Mouse (Mus musculus): Measurements from ENCODE around the gene Lrrc27. TPM values are rescaled to one million over a fixed set of nuclear protein-coding genes. Genes with fewer than 3 reads are reported as not detected.
A peak's percentile ranks its signal among the peaks of the same experiment; 100 is the strongest.

The Lrrc27 gene
- total and polyA plus RNA-seq, 3 experiments, result 0.21 TPM; not detected in 2

- Histone ChIP-seq H3K9ac (ENCODE audit: insufficient read depth, low read depth) (no peak overlapping the region), H3K36me3 (replicated peaks in 1 of 2; ENCODE audit: control insufficient read depth in 1 of 2, insufficient read depth in 1 of 2, low read length in 1 of 2) (no peaks in the 10 kb centered on the region), H3K4me2 (ENCODE audit: insufficient read depth, low read depth, poor library complexity, severe bottlenecking) (no peak overlapping the region), H3K27me3 (replicated peaks) (peaks cover 61% of the 10 kb centered on the region), H3K27ac (ENCODE audit: insufficient read depth, low read depth) (no peak overlapping the region), H3K9me3 (replicated peaks; ENCODE audit: low read length) (no peaks in the 10 kb centered on the region), H3K4me1 (ENCODE audit: control insufficient read depth in 1 of 2, insufficient read depth in 2 of 2) (peaks cover 0 to 6% of the 10 kb centered on the region in 2 experiments; a peak in 2 of 4 replicates), H3K79me2 (replicated peaks; ENCODE audit: control insufficient read depth, extremely low read depth, insufficient read depth, poor library complexity, severe bottlenecking) (no peaks in the 10 kb centered on the region), H3K4me3 (replicated peaks in 1 of 3; ENCODE audit: low read depth in 2 of 3, low read length in 2 of 3, poor library complexity in 1 of 3) (no peak overlapping the region)
- peak; percentile 66 for DNase-seq (ENCODE audit: extremely low read depth)
- dilution Hi-C loops (cut with MboI; ENCODE audit: extremely low pct_ligation_motif_present, extremely low pct_unique_long_range_greater_than_20kb, low sequenced_read_pairs), result no loop called here
- in situ Hi-C loops (cut with MboI; ENCODE audit: low pct_ligation_motif_present, low pct_unique_long_range_greater_than_20kb, low sequenced_read_pairs), result no loop called here
- peak; percentile 78 for TF ChIP-seq SMC3 (IDR thresholded peaks at IDR 0.05; ENCODE audit: low read depth, low read length)
- TF ChIP-seq RAD21 (IDR thresholded peaks at IDR 0.05; ENCODE audit: low read depth, low read length), result peak; percentile 44
- no peak for TF ChIP-seq ETS1 (conservative IDR thresholded peaks at IDR 0.05; ENCODE audit: low read depth, low read length)
- TF ChIP-seq TBP (conservative IDR thresholded peaks at IDR 0.05; ENCODE audit: low read depth, low read length), result no peak
- TF ChIP-seq CTCF (conservative IDR thresholded peaks at IDR 0.05 in 1 of 2, IDR thresholded peaks at IDR 0.05 in 1 of 2; ENCODE audit: low read depth in 2 of 2, low read length in 2 of 2), result peak; percentile 81 to 96
Measured at GRCm38 (mm10) chr7:139208023-139208772, 4.6 kb upstream of the Lrrc27 start.

DNA sequence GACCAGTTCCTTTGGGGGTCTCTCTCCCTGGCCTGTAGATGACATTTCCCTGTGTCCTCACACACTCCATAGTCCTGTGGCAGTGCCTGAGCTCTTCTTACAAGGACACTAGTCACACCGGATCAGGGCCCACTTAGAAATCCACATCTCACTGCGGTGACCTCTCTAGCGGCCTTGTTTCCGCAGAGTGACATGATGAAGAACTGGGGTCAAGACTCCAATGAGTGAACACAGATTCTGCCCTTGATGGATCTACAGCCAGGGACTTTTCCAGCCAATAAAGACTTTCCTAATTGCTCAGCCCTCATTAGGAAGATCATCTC lies 4.1 kb upstream of the Lrrc27 start:
- H3K4me2 ChIP-seq (ENCODE audit: insufficient read depth, low read depth, poor library complexity, severe bottlenecking), result no peak overlapping the region
- peaks cover 65% of the 10 kb centered on the region for H3K27me3 ChIP-seq (replicated peaks)
- no peaks in the 10 kb centered on the region for H3K9me3 ChIP-seq (replicated peaks; ENCODE audit: low read length)
- TF ChIP-seq MAZ (IDR thresholded peaks at IDR 0.05; ENCODE audit: low read depth, low read length) (no peak), KAT2A (IDR thresholded peaks at IDR 0.05; ENCODE audit: insufficient replicate concordance, low read length) (no peak), JUND (conservative IDR thresholded peaks at IDR 0.05; ENCODE audit: low read depth, low read length) (no peak), UBTF (IDR thresholded peaks at IDR 0.05; ENCODE audit: low read depth, low read length) (no peak), MEF2A (IDR thresholded peaks at IDR 0.05; ENCODE audit: borderline replicate concordance, low read depth, low read length) (no peak), POLR2A (IDR thresholded peaks at IDR 0.05; ENCODE audit: low read depth, low read length) (no peak)
- no peak overlapping the region for H3K9ac ChIP-seq (ENCODE audit: insufficient read depth, low read depth)
- H3K4me3 ChIP-seq (replicated peaks in 1 of 3; ENCODE audit: low read depth in 2 of 3, low read length in 2 of 3, poor library complexity in 1 of 3), result no peak overlapping the region
- DNase-seq (ENCODE audit: extremely low read depth), result no peak
- H3K79me2 ChIP-seq (replicated peaks; ENCODE audit: control insufficient read depth, extremely low read depth, insufficient read depth, poor library complexity, severe bottlenecking), result no peaks in the 10 kb centered on the region
- in situ Hi-C loops (cut with MboI; ENCODE audit: low pct_ligation_motif_present, low pct_unique_long_range_greater_than_20kb, low sequenced_read_pairs), result no loop called here
- no peak overlapping the region for H3K27ac ChIP-seq (ENCODE audit: insufficient read depth, low read depth)
- no peaks in the 10 kb centered on the region for H3K36me3 ChIP-seq (replicated peaks in 1 of 2; ENCODE audit: control insufficient read depth in 1 of 2, insufficient read depth in 1 of 2, low read length in 1 of 2)
- dilution Hi-C loops (cut with MboI; ENCODE audit: extremely low pct_ligation_motif_present, extremely low pct_unique_long_range_greater_than_20kb, low sequenced_read_pairs), result no loop called here
- H3K4me1 ChIP-seq (ENCODE audit: control insufficient read depth in 1 of 2, insufficient read depth in 2 of 2), result peaks cover 0 to 10% of the 10 kb centered on the region in 2 experiments; a peak in 2 of 4 replicates

DNA sequence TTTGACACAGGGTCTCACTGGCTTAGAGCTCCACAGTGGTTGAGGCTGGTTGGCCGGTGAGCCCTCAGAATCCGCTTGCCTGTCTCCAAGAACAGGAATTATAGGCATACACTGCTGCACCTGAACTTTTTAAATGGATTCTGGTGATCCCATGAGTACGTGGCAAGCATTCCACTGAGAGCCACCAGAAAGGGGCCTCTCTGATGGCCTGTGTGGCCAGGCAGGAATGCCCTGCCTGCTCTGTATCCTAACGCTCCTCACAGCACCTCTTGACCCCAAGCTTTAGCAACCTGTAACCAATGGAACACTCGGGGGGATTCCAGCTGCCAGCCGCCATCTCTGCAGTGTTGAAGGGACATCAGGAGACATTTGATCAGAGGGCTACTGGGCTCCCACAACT lies 1.0 kb upstream of the Lrrc27 start:
- H3K4me2 ChIP-seq (ENCODE audit: insufficient read depth, low read depth, poor library complexity, severe bottlenecking), result no peak overlapping the region
- DNase-seq (ENCODE audit: extremely low read depth), result no peak
- no peaks in the 10 kb centered on the region for H3K9me3 ChIP-seq (replicated peaks; ENCODE audit: low read length)
- dilution Hi-C loops (cut with MboI; ENCODE audit: extremely low pct_ligation_motif_present, extremely low pct_unique_long_range_greater_than_20kb, low sequenced_read_pairs) (no loop called here), in situ Hi-C loops (cut with MboI; ENCODE audit: low pct_ligation_motif_present, low pct_unique_long_range_greater_than_20kb, low sequenced_read_pairs) (no loop called here)
- no peaks in the 10 kb centered on the region for H3K79me2 ChIP-seq (replicated peaks; ENCODE audit: control insufficient read depth, extremely low read depth, insufficient read depth, poor library complexity, severe bottlenecking)
- H3K27ac ChIP-seq (ENCODE audit: insufficient read depth, low read depth), result no peak overlapping the region
- H3K36me3 ChIP-seq (replicated peaks in 1 of 2; ENCODE audit: control insufficient read depth in 1 of 2, insufficient read depth in 1 of 2, low read length in 1 of 2), result no peaks in the 10 kb centered on the region
- H3K9ac ChIP-seq (ENCODE audit: insufficient read depth, low read depth), result no peak overlapping the region
- TF ChIP-seq IRF4 (IDR thresholded peaks at IDR 0.05; ENCODE audit: low read depth, low read length) (no peak), UBTF (IDR thresholded peaks at IDR 0.05; ENCODE audit: low read depth, low read length) (no peak), MXI1 (IDR thresholded peaks at IDR 0.05; ENCODE audit: low read depth, low read length) (no peak), MYC (IDR thresholded peaks at IDR 0.05; ENCODE audit: low read depth, low read length) (no peak), MEF2A (IDR thresholded peaks at IDR 0.05; ENCODE audit: borderline replicate concordance, low read depth, low read length) (no peak)
- H3K27me3 ChIP-seq (replicated peaks), result peaks cover 79% of the 10 kb centered on the region
- no peak overlapping the region for H3K4me3 ChIP-seq (replicated peaks in 1 of 3; ENCODE audit: low read depth in 2 of 3, low read length in 2 of 3, poor library complexity in 1 of 3)
- peaks cover 0 to 12% of the 10 kb centered on the region in 2 experiments; a peak in 2 of 4 replicates for H3K4me1 ChIP-seq (ENCODE audit: control insufficient read depth in 1 of 2, insufficient read depth in 2 of 2)

All from CH12.LX (cell line).